Mouse (Mus musculus): Measurements from ENCODE around the gene Arntl.

The Arntl gene

DNA sequence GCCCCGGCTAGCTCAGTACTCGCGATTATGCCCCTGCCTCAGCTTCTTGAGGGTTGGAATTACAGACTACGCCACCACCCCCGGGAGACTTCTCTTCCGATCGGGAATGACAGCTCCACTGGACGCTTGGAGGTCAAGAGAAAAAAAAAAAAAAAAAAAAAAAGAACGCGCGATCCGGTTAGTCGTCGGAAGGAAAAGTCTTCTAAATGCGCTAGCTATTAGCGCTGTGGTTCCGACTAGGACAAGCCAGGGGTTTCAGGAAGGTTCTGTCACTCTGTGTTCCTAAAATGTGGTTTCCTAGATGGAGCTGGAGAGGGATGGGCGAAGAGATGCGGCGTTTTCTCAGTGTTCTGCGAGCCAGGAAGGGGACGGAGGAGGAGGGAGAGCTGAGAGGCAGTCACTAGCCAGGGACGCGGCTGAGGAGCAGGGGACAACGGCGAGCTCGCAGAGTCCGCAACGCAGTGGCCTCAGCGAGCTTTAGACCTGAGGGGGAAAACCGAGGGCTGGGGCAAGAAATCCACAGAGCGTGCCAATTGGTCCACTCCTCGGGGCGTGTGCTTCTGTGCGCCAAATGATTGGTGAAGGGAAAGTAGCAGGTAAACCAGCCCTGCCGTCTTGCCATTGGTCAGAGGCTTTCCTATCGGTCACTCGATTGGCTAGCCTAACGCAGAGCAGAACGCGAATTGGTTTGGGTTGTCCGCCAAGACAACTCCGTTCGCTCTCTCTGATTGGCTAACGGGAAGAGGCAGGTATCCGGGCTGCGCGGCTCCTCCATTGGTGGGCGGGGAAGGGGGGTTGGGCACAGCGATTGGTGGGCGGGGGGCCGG lies at the start of gene Arntl:
Gene Arntl, plus strand, starts transcription at position 822 of the 827 bp plus-strand sequence.
- DNase-seq (ENCODE audit: low read depth) = no peak

DNA sequence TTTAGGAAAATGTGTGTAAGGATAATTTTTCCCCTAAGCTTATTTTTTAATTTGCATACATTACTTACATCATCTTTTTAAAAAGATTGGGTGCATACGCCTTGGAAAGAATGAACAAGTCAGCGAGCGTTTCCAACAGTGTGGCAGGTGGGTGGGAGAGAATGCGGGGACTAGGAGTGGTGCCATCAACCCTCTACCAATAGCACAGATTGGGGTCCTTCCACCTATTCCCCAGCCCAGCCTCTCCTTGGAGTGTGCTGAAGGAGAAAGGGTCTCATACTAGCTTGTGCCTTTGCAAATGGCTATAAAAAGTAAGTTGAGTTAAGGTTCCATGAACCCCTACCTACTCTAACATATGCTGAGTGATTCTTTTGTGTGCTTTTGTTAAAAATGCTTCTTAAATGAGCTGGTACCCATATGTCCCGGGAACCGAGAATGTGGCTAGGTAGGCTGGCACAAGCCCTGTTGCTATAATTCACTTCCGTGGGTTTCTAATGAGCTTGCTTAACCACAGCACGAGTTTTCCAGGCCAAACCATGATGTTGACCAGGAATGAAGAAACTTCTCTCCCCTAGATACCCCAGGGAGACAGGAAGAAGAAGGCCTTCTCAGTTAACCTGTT lies 46.1 kb upstream of the Arntl start:
- DNase-seq (ENCODE audit: low read depth) = no peak

DNA sequence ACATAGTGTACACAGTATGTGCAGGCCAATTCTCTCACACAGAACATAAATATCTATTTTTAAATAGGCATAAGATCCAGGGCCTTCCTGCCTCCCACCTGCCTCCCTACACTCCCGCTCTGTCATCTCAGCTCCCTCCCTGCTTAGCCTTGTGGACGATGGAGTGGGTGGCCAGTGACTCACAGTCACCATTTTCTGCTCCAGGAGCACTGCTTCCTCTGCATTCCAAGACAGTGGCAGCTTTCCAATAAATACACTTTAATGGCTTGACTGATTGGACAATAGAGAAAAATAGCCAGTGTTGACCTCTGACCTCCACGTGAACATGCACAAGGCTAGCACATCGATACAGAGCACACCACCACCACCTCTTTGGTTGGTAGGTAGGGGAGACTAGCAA lies 42.5 kb upstream of the Arntl start:
- DNase-seq (ENCODE audit: low read depth) = no peak

DNA sequence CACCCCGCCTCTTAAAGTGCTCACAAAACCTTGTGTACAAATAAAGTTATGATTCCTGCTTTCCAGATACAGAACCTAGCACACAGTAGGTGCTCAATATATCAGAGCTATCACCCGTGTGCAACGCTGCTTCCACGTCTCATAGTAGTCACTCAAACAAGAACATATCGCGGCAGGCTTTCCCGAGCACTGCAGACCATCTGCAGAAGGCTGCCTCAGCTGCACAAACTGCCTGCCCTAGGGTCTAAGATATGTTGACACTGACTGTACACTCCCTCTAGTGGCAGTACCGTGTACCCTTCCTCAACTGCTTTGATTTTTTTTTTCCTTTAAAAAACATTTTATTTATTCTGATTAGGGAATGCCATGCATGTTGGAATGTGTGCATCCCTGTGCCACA lies 40.2 kb upstream of the Arntl start:
- peak; percentile 39 for DNase-seq (ENCODE audit: low read depth)

DNA sequence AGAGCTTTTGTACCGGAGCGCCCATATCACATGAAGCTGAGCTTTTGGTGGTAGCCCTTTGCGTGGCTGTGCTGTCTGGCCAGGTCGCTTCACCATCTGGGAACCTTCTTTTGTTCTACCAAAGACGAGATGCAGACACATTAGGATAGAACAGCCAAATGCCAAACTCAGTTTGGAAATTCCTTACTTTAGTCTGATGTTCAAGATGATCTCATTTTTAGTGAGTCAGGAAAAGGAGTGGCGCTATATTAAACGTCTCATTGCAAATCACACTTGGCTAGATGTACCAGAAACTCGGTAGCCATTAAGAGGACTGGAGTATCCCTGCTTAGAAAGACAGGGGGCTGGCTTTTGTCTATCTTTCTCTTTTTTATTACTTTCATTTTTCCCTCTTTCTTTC lies 38.7 kb upstream of the Arntl start:
- DNase-seq (ENCODE audit: low read depth) = no peak

DNA sequence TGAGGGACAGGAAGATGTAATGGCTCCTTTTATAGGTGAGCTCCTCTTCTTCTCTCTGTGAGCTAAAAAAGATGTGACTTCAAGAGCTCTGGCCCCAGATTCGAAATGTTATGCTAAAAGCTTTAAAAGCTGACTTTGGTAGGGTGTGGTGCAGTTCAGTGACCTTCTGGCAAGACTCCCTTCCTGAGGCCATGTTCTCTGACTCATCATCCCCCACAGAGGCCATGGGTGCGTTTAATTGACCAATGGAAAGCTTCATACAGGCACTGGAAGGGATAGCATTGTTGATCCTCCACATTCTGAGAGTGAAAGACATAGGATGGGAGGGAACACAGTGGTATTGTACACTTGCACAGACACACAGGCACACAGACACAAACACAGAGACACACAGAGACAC lies 34.8 kb upstream of the Arntl start:
- DNase-seq (ENCODE audit: low read depth) = peak; percentile 27

DNA sequence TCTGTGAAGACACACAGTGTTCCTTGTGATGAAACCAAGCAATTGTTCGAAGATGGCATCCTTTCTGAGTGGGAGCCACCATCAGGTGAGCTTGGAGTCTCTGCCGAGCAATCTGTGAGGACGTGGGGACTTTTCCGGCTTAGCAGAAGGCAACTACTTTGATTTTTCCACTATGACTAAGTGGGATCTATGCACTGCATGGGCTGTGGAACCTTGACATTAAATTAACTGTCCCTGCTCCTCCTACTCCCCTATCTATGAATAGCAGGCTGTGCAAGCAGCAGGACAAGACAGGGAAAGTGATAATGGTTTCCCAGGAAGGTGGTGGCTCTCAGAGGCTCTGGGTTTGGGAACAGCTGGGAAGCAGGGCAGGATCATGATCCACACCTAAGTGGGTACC lies 31.8 kb upstream of the Arntl start:
- no peak for DNase-seq (ENCODE audit: low read depth)

DNA sequence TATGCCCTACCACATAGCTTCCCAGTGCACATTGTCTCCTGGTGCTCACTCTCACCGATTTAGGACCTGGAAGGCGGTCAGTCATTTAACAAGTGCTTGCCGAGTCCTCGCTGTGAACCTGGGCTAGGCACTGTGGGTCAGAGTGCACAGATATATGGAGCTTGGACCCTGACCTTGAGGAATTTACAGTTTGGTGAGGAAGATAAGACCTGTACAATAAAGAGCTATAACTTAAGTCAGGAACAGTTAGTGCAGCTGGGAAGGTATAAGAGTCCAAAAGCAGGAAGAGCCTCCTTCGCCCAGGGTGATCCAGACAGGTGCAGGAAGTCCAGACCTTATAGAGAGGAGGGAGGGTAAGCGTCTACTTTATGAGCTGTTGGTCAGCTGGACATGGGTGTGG lies 29.2 kb upstream of the Arntl start:
- DNase-seq (ENCODE audit: low read depth) = no peak

DNA sequence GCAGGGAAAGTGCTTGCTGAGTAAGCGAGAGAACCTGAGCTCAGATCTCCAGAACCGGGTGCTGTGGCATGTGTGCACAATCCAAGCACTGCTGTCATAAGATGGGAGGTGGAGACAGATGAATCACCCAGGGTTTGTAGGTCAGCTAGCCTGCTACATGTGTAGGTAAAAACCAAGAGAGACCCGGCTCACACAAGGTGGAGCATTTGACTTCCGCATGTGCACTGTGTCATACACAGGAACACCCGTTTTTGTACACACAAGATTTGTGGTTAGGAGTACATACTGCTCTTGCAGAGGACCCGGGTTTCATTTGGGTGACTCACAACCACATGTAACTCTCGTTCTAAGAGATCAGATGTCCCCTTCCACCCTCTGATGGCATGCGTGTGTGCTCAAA lies 23.5 kb upstream of the Arntl start:
- DNase-seq (ENCODE audit: low read depth) = peak; percentile 61

DNA sequence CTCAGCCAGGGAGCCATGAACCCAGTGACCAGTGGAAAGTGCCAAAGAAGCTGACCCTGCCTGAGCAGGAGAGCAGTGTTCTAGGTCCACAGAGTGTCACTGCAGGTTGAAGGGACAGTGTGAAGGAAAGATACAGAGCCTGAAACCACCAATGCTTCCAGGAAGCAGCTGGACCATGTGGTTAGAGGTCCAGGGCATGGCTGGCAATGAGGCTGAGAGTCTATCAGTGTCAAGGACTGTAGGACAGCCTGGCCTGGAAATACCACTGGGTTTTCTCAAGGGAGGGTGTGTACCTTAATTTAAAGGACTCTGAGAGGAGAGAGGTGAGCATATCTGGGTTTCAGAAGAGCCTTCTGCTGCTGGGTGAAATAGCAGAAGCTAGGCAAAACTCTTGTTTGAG lies 22.2 kb upstream of the Arntl start:
- DNase-seq (ENCODE audit: low read depth) = peak; percentile 35

DNA sequence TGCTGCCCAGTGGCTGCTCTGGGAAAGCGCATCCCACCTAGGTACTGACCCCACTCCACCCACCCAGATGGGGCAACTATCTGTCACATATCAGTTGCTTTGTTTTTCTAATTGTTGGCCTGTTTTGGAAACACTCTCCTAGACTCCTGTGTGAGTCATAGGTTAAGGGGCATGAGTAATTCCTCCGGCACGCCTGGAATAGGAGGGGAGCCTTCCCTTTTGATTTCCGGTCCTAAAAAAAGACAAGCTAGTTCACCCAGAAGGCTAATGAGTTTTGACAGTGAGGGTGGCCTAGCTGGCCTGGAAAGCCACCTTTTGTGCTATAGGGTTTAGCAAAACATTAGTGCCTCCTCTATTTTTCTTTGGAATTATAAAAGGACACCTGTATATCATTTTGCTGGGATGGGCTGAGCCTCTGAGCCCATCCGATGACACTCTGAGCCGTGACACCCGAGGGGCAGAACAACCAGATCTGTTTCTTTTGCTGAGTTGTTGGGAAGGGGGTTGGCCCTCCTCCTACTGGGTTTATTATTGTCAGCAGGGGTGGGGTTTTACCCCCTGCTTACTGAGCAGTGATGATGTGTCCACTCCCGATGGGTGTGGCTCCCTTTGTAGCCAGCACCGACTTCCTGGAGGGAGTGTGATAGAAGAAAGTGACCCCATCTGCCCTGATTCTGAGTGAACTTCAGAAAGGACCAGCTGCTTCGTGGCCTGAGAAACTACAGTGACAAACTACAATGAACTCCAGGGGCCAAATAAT lies 21.0 kb upstream of the Arntl start:
- peak; percentile 28 for DNase-seq (ENCODE audit: low read depth)

DNA sequence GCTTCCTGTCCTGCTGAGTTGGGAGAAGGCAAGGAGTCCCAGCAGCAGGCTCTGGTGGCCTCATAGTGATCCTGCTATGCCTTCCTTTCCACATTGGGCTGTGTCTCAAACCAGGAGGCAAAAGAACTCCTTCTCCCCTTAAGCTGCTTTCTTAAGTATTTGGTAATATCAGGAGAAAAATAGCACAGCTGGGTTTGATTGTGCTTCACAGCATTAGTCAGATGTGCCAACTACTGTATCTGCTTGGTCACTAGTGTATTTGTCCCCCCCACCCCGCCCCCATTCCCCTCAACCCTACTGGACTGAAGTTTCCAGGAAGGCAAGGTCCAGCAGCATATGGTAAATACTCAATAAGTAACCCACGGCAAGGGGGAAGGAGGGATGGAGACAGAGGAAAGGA lies 19.2 kb upstream of the Arntl start:
- no peak for DNase-seq (ENCODE audit: low read depth)

DNA sequence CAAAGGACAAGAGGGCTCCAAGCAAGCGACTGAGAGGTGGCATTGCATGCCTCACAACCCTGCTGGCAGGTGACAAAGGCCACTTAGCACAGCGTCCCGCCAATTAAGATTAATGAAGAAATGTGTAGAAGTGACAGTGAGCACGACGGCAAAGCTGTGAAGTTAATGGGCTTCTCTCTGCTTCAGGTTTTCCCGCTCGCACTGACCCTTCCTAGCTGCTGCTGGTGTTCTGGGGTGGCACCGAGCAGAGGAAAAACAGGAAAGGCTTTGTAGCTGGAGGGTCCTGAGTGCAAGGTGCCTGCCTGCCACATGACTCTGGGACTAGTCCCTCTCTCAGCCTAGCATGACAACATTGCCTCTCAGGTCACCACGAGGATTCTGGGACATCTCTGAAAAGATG lies 18.7 kb upstream of the Arntl start:
- no peak for DNase-seq (ENCODE audit: low read depth)

DNA sequence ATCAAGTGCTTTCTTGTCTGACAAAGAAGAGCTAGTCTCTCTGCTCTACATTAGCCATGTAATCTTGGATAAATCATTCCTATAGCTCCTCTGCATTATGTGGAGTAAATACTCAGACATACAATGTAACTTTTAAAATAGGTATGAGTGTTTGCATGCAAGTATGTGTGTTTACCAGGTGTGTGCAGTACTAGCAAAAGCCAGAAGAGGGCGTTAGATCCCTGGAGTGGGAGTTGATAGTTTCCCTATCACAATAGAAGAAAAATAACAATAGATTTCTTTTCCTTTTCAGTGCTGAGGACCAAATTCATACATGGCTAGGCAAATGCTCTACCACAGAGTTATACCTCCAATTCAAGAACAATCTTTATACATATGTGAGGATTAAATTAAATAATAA lies 15.5 kb upstream of the Arntl start:
- no peak for DNase-seq (ENCODE audit: low read depth)

DNA sequence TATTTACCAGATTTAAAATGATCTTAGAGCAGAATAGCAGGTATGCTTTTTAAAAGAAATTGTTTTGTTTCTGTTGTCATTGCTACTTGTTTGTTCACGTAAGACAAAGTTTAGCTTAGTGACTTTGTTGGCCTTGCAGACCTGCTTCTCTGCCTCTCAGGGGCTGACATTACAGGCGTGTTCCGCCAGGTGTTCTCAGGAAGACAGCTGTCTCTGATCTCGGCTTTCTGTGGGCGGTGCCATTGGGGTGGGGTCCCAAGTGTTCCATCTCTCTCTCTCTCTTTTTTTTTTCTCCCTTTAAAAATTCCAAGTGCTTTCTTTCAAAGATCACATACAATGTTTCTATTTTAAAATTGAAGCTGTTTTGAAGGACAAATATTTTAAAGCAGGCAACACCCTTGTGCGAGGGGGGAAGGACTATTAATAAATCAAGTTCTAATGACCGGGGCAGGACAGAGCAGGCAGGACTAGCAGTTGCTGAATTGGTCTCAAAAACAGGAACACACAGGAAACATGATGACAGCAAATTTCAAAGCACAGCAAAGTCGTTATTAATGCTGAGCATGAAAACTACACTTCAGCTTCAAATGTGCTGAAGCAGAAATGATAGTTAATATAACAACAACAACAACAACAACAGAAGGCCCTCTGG lies 14.4 kb upstream of the Arntl start:
- DNase-seq (ENCODE audit: low read depth) = no peak

DNA sequence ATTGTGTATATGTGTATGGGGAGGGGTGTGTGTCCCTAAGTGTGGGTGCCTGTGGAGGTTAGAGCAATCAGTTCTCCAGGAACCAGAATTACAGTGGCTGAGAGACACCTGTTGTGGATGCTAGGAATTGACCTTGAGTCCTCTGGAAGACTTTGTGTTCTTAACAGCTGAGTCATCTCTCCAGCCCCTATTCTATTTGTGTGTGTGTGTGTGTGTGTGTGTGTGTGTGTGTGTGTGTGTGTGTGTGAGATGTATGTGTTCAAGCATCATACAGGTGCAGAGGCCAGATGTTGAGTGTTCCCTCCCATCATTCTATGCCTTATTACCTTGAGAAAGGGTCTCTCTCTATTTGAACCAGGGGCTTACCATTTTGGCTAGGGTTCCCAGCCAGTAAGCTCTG lies 13.4 kb upstream of the Arntl start:
- no peak for DNase-seq (ENCODE audit: low read depth)

DNA sequence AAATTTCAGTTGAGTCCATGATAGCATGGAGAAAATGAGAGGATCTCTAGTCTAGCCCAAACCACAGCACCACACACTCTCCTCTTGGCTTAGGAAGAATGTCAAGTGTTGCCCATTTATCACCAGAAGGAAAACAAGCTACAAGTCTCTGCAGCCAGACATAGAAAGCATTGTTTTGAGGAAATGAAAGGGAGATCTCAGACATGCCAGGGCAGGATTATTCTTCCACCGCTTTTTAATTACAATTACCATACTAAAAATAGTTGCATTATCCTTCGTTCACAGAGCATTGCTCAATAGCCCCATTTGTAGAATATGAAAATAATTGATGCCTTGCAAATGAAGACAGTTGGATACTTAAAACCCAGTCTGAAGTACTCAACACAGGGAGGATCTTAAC lies 12.0 kb upstream of the Arntl start:
- DNase-seq (ENCODE audit: low read depth) = no peak

DNA sequence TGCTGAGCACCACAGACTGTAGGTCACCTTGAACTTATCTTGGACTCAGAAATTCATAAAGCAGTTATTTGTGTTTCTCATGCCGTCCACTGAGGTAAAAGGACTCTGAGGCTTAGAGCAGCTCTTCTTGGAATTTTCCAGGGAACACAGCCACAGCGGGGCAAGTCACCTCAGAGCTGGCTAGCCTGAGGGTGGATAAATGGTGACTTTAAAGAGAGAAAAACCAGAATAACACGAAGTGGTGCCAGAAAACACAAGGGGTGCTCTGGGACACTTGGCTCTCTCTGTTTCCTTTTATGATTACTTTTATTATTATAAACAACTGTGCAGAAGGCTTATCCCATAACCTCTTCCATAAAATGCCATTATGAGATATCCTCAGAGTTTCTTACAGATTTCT lies 11.1 kb upstream of the Arntl start:
- DNase-seq (ENCODE audit: low read depth) = no peak

DNA sequence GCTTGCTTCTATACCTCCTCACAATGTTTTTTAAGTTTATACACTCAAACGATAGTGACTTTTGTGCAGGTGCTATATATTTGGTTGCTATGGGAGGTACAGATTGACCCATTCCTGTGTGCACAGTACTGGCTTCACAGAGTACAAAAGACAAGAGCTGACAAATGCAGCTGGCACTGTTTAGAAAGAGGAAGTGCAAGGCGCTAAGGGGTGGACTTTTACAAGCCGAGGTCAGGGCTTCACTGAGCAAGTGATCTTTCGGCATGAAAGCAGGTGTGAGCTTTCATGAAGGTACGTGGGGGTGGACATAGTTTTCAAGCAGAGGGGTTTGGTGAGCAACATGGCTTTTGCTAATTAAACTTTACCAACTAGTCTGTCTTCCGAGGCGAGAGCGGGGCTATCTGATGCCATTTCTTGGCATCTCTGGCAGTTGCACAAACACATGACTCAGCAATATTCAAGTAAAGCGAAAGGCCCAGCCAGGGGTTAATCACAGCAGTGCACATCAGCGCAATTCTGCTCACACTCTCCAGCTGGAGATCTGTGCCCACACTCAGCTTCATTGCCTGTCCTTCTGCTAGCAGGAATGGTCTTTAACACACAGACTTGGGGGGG lies 10.0 kb upstream of the Arntl start:
- peak; percentile 53 for DNase-seq (ENCODE audit: low read depth)

DNA sequence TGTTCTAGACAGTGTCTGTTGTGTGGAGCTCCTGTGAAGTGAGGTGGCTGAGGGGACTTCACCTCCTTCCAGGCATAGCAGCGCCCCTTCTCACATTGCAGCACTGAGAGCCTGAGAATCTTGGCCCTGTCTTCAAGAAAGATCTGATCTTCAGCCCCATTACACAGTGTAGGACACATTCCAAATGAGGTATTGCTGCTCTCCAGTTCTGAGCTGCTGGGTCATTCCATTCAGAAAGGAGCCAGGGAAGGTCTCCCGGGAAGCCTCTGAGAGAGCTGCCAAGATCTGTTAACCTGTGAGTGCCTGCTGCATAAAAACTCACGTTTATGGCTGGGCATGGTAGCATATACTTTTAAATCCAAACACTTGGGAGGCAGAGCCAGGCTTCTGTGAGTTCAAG lies 5.7 kb upstream of the Arntl start:
- no peak for DNase-seq (ENCODE audit: low read depth)

DNA sequence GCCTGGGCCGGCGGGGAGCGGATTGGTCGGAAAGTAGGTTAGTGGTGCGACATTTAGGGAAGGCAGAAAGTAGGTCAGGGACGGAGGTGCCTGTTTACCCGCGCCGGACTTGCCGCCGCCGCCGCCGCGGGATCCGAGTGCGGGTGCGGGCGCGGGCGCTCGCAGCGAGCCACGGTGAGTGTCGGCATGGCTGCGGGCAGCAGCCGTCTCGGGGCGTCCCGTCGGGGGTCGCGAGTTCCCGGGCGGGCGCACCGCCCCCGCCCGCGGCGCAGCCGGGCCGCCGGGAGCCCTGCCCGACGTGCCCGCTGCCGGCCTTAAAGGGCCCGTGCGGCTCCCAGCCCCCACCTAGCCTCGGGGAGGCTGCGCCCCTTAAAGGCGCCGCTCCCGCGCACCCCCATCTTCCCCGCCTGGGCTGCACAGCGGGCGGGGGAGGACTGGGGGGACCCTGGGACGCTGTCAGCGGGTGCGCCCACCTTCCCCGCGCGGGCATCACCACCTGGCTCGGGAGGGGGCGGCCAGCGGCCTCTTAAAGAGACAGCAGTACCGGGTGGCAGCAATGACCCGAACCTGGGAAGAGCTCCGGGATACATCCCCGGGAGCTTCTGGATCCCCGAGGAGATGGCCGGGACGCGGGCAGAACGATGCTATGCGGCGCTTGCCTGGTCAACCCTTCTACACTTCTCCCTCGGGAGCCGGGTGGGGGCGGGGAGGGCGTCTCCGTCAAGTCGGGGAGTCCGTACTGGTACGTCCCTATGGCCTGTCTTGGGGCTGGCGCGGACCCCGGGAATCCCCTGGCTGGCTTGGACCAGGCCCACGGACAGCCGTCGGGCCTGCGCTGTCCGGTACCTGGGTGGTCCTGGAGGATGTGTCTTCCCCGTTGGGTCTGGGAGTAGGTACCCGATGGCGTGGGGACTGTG lies 464 bp downstream of the Arntl start:
- no peak for DNase-seq (ENCODE audit: low read depth)
